Mouse (Mus musculus) bone marrow macrophage, adult 2 months (primary cell): ENCODE results near the gene Tcaim.

ENCODE experiments used
- CTCF ChIP-seq: IDR thresholded peaks from 2 replicates; pipeline ENCODE4 v1.5.1; 2012; ENCODE audit warnings: low read depth, mild to moderate bottlenecking, low read length, moderate library complexity
- POLR2A ChIP-seq: IDR thresholded peaks from 2 replicates; pipeline ENCODE4 v1.6.1; 2012; ENCODE audit warnings: mild to moderate bottlenecking, low read depth, low read length, borderline replicate concordance

GRCm38 (mm10) chr9:122885385-122885784, 80.0 kb downstream of the Tcaim start, which contains the start of gene Zkscan7:
- TF ChIP-seq POLR2A (no peak), CTCF (no peak)
